Mouse (Mus musculus): ENCODE measurements around the gene Nmd3.

Gene Nmd3

DNA sequence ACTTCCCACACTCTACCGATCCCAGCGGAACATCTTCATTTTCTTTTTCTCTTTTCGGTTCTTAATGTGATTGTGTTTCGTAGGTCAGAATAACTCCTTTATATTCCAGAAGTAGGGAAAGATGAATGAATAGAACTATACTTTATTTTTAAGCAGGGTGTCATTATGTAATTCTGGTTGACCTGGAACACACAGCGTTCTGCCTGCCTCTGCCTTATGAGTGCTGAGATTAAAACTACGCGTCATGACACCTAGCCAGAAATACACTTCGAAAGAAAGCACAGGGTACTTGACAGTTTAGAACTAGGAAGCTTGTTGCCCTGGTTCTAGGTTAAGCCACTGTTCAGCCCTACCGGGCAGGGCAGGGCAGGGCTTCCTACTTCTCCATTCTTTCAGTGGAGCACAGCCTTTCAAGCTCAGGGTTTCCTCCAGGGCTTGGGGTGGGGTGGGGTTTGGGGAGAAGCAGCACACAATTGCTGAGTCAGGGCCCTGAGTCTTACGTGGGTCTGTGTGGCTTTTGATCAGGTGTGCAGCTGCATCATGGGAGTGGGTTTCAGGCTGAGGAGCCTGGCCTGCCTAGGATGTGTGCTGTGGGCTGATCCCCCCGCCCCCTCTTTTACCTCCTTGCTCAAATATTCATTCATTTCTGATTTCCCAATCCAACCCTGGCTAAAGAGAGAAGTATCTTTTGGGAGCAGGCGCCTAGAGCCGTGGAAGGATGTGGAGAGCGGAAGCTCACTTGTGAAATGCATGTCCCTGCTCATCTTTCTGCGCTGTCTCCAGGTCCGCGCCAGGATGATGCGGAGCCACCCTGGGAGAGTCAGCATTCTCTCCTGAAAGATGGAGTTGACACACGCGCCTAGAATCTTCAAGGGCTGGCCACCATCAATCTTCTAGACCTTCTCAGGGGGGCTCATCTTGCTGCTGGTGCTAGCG, 42.1 kb downstream of the Nmd3 start:
- no peak for DNase-seq (ENCODE audit: low spot score in 2 of 2)

- DNase-seq (ENCODE audit: low spot score in 2 of 2): no peak
Measured at GRCm38 (mm10) chr3:69765206-69765605, 43.4 kb downstream of the Nmd3 start.

GRCm38 (mm10) chr3:69769150-69769549, 47.4 kb downstream of the Nmd3 start:
- DNase-seq (ENCODE audit: low spot score in 2 of 2): no peak

DNA sequence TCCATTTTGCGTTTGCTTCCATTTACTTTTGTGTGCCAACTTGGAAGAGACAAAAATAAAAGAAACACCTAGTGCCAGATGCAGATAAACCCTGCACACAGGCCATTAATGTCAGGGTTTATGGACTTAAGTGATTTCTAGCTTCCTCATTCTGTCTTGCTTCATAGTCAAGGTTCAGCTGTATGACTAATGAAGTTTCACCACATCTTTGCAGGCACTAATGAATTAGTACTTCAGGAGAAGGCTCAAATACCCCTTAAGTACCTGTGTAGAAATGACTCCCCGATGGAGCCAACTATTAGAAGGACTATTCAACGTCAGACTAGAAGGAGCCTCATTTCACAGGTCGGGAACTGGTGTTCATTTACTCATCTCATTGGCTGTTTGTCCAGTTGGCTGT, 51.6 kb downstream of the Nmd3 start:
- no peak for DNase-seq (ENCODE audit: low spot score in 2 of 2)

DNA sequence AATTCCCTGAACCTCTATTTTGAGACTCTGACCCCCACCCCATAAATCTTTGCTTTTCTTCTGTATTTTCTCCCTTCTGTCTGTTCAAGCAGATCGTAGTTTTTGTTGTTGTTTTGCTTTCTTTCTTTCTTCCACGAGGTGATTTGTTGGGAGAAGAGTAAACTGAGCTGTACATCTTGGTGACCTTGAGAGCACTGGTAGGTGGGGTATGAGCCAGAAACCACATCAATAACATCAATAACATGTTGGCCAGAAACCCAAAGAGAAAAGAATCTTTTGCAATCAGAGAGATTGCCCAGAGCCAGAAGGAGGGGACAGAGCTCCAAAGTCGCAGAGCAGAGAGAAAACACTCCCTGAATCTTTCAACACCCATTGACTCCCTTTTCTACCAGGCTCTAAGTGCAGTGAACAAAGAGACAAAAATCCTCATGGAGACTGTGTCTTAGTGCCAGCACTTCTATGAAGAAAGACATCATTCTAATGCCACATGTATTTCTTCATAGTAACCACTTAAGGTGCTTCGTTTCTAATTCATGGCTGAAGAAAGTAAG, 57.5 kb downstream of the Nmd3 start:
- DNase-seq (ENCODE audit: low spot score in 2 of 2): no peak

DNA sequence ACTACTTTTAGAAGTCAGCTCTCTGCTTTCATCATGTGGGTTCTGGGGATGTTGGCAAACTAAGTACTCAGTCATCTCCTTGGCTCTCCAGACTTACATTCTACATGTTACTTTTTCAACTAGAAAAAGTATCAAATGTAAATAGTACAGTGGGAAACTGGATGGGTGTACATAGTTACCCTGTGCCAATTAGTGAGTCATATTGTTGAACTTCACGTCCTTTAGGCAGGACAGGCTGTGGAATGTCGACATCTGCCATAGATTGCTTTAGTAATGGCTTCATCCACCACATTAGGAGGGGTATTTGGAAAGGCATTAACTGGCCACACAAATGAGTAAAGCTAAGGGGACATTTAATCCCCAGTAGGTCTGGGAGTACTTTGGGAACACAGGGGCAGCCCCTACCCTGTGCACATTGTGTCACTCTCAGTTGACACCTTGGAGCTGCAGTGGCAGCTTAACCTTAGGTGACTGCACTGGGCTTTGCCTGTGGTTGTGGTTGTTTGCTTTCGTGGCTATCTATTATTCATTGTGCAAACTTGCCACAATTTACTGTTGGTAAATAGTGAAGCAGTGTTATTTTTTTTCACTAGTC, 71.1 kb downstream of the Nmd3 start:
- DNase-seq (ENCODE audit: low spot score in 2 of 2): no peak

DNA sequence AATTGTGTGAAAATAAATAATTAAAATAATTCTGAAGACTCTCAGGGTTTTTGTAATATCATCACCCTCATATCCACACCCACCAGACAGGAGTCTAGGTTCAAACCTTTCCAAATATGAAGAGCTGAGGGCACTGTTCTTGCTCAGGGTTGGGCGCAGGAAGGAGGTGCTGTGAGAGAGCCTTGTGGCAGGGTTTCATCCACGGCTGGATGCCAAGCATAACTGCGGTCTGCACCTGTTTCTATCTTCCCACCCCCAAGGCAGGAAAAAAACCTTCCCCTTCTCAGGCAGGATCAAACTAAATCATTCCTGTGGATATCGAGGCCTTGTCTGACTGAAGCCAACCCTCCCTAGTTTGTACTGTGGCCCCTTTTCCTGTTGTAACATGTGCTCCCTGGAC, 75.7 kb downstream of the Nmd3 start:
- no peak for DNase-seq (ENCODE audit: low spot score in 2 of 2)

- DNase-seq (ENCODE audit: low spot score in 2 of 2): no peak
Measured at GRCm38 (mm10) chr3:69797969-69798368, 76.2 kb downstream of the Nmd3 start.

- DNase-seq (ENCODE audit: low spot score in 2 of 2): no peak
Measured at GRCm38 (mm10) chr3:69799096-69799495, 77.3 kb downstream of the Nmd3 start.

GRCm38 (mm10) chr3:69800829-69801384, 79.1 kb downstream of the Nmd3 start:
- no peak for DNase-seq (ENCODE audit: low spot score in 2 of 2)

- no peak for DNase-seq (ENCODE audit: low spot score in 2 of 2)
Measured at GRCm38 (mm10) chr3:69803137-69803536, 81.4 kb downstream of the Nmd3 start.
